Mouse (Mus musculus): ENCODE results near the gene Dctn3. TPM values are rescaled to one million over a fixed set of nuclear protein-coding genes. Genes with fewer than 3 reads are reported as not detected.

Dctn3 gene
- total RNA-seq, 2 experiments from 2014 or later: 77.5 to 86.9 TPM

DNA sequence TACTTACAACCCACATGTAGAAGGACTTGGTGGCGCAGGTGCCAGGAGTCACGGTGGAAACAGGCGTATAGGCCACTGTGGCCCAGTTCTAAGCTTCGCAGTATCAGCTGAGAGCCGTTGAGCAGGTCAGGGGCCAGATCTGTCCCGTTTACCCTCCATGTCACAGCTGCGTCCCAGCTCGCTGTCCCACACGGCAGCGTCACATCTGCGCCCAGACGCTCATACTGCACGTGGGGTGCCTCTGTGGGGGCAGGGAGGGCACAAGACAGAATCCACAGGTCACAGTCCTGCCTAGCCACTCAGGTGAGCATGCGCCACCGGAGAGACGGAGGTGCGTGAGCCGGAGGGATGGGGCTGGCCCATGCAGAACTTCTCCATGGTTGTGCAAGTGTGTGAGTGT, 52.1 kb downstream of the Dctn3 start:
- no peak for DNase-seq

DNA sequence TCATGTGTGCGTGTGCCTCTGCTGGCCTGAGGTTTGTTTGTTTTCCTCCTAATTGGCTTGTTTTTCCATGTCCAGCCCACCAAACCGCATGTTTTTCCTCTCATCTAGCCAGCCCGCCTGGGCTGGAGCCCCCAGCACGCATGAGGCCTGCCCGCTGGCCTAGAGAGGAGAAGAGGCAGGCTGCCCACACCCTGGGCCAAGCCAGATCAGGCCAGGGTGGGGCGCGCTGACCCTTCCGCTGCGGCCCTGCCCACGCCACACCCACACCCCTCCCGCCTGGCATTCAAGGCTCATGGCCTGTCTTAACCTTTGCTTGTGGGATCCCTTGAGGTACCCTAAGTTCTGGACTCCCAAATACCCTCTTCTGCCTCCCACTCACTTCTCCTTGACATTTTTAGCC, 56.3 kb downstream of the Dctn3 start:
- no peak for DNase-seq

DNA sequence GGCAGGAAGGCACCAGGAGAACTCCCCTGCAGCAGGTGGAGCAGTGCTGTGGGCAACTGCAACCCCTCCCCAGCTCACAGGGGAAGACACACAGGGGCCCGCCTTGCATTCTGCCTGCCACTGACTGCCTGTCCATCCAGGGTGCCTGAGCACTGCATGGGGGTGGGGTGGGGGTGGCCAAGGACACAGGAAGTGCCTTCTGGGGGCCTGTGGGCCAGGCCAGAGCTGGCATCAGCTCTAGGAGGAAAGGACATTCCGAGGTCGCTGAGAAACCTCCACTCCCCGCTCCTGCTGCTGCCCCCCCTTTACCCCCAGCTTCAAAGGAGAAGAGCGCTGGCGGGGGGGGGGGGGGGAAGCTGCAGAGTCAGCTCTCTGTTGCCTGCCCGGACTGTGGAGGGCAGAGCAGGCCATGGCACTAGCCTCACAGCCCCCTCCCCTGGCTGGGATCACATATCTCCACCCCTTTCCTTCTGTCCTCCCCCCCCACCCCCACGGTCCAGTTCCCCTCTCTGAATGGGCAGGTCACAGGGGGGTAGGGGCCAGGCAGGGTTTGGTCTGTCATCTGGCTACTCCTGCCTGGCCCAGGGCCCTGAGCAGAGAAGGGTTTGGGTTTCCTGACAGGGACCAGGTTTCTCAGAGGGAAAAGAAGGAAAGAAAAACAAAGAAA, 57.8 kb downstream of the Dctn3 start:
- DNase-seq: no peak

Other genes starting within 250 kb of the Dctn3 start
- gene AI464131, start 220.1 kb downstream of the Dctn3 start, total RNA-seq (2021): 10 to 100 TPM in 1 of 2 experiments, 1 to 10 TPM in 1; 9.2 to 10.7 TPM
- not detected for gene 1110017D15Rik, start 205.8 kb downstream of the Dctn3 start, total RNA-seq (2021)
- 10 to 100 TPM; 15.3 to 15.5 TPM for gene Fam219a, start 153.6 kb downstream of the Dctn3 start, total RNA-seq (2021)
- gene Dnaic1, start 153.4 kb downstream of the Dctn3 start, total RNA-seq (2021): 1 to 10 TPM; 1.3 to 1.7 TPM
- 1 to 10 TPM; 5.5 to 5.8 TPM for gene Enho, start 82.8 kb downstream of the Dctn3 start, total RNA-seq (2021)
- gene Cntfr, start 26.1 kb downstream of the Dctn3 start, total RNA-seq (2021): 1 to 10 TPM; 3.9 to 4.0 TPM
- 10 to 100 TPM; 50.0 to 53.5 TPM for gene Il11ra1, start 23.2 kb downstream of the Dctn3 start, total RNA-seq (2021)
- 10 to 100 TPM; 27.8 to 28.6 TPM for gene Rpp25l, start 9.6 kb downstream of the Dctn3 start, total RNA-seq (2021)
- not detected for gene Arid3c, start 8.0 kb upstream of the Dctn3 start, total RNA-seq (2021)
- gene Galt, start 32.1 kb upstream of the Dctn3 start, total RNA-seq (2021): 10 to 100 TPM; 53.4 to 58.8 TPM
- gene Sigmar1, start 33.0 kb upstream of the Dctn3 start, total RNA-seq (2021): 10 to 100 TPM; 26.8 to 28.9 TPM
- gene Ccl27a, start 51.1 kb upstream of the Dctn3 start, total RNA-seq (2021): 10 to 100 TPM; 24.7 to 34.9 TPM
- gene Gm21541, start 180.4 kb upstream of the Dctn3 start, total RNA-seq (2021): not detected
- under 1 TPM; 0.70 to 0.83 TPM for gene Gm20878, start 218.4 kb upstream of the Dctn3 start, total RNA-seq (2021)
- under 1 TPM in 1 of 2 experiments, not detected in 1; 0.09 TPM for gene Fam205a4, start 242.9 kb upstream of the Dctn3 start, total RNA-seq (2021)

Data from heart, postnatal 4 days (tissue).